Comparison of ENCODE assay signal across 8 mouse cellular contexts in the genomic region with DNA sequence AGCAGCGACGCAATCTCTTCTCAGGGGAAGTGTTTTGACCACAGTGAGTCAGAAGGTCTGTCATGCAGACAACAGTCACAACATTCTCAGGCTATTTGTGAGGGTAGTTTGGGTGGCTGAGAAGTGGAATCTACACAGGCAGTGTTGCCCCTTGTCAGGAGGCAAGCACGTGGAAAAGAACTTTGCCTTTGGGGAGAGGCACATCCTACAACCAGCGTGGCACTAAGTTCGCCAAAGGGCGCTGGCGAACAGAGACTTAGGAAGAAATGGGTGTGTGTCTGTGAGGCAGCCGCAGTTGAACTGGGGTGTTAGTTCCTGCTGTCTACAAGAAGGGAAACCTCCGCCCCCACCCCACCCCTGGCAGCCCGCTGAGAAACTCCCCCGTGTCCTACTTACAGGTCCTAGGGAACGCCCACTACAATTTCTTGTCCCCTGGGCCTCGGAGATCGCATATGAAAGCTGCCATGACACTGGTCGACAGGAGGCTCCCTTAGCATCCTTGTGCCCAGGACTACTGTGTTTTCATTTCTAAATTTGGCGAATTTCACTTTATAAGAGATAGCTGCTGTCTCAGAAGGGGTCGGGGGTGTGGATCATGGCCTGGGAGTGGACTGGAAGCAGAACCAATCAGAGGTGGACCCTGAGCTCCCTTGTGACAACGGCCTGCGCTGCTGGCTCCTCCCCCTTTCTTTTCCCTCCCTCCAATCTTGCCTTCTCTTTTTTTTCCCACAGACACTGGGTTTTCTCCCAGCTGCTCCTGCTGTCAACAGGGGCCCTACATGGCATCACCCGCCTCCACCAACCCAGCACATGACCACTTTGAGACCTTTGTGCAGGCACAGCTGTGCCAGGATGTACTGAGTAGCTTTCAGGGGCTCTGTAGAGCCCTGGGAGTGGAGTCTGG. TPM values are rescaled to one million over a fixed set of nuclear protein-coding genes. Genes with fewer than 3 reads are reported as not detected.
DNase-seq lines count a peak whose midpoint lies in the region; ATAC-seq and TF ChIP-seq lines count a peak whose summit lies in the region.

No protein-coding gene starts in this region.

- H3K27me3 ChIP-seq in hindbrain, embryonic 10.5 days (ENCODE audit: insufficient read depth, poor library complexity, severe bottlenecking): peaks cover 3% of the 10 kb centered on the region; the same call in 1 of the 2 replicates
- no peaks in the 10 kb centered on the region for H3K27me3 ChIP-seq in lung, postnatal 0 days (replicated peaks; ENCODE audit: insufficient read depth, low read length)

- peak overlapping the region; percentile 75 for H3K4me3 ChIP-seq in hindbrain, embryonic 10.5 days
- peak overlapping the region; percentile 52 for H3K4me3 ChIP-seq in lung, postnatal 0 days (ENCODE audit: low read depth, low read length)

- no peak for TF ChIP-seq EP300 in lung, postnatal 0 days (IDR thresholded peaks at IDR 0.05)

- DNase-seq in CD8-positive naive resting alpha-beta T cell, adult 2 months (ENCODE audit: low read depth in 2 of 2, low spot score in 2 of 2): peak; percentile 38 to 66
- DNase-seq in adrenal gland, postnatal 25 days: peak; percentile 28
- peak; percentile 58 for DNase-seq in forelimb bud, embryonic 11.5 days (ENCODE audit: low read depth, low spot score)
- peak; percentile 72 for DNase-seq in hindbrain, embryonic 10.5 days (ENCODE audit: low spot score)
- peak; percentile 48 to 64 for DNase-seq in layer of hippocampus, postnatal 14 days (ENCODE audit: low spot score in 2 of 2)
- DNase-seq in lung, postnatal 0 days (ENCODE audit: low spot score): peak; percentile 93
- peak; percentile 47 for DNase-seq in ovary, postnatal 36 days (ENCODE audit: low spot score)
- DNase-seq in urinary bladder, adult 2 months (ENCODE audit: low spot score): peak; percentile 35

- H3K4me1 ChIP-seq in hindbrain, embryonic 10.5 days (replicated peaks): peaks cover 48% of the 10 kb centered on the region
- peaks cover 16% of the 10 kb centered on the region; the same call in 1 of the 2 replicates for H3K4me1 ChIP-seq in lung, postnatal 0 days (ENCODE audit: insufficient read depth, low read depth, low read length)

- no peak for TF ChIP-seq CTCF in lung, postnatal 0 days (IDR thresholded peaks at IDR 0.05)

- H3K4me2 ChIP-seq in lung, postnatal 0 days (replicated peaks; ENCODE audit: low read depth, low read length): peak overlapping the region; percentile 88

- H3K9me3 ChIP-seq in hindbrain, embryonic 10.5 days: no peaks in the 10 kb centered on the region
- H3K9me3 ChIP-seq in lung, postnatal 0 days (ENCODE audit: low read length): no peaks in the 10 kb centered on the region

- H3K9ac ChIP-seq in lung, postnatal 0 days (replicated peaks; ENCODE audit: low read depth): peak overlapping the region; percentile 52

- peak; percentile 80 for ATAC-seq in lung, postnatal 0 days

- 1% methylated on average over 20 of the region's 20 CpGs for WGBS in hindbrain, embryonic 10.5 days
- WGBS in lung, postnatal 0 days: 7% methylated on average over 20 of the region's 20 CpGs

- peak overlapping the region; percentile 92 for H3K27ac ChIP-seq in hindbrain, embryonic 10.5 days
- peak overlapping the region; percentile 79 for H3K27ac ChIP-seq in lung, postnatal 0 days (ENCODE audit: low read length)

- H3K36me3 ChIP-seq in hindbrain, embryonic 10.5 days: peaks cover 45% of the 10 kb centered on the region
- H3K36me3 ChIP-seq in lung, postnatal 0 days (ENCODE audit: insufficient read depth, low read length): no peaks in the 10 kb centered on the region

RNA-seq across cellular contexts. Expression of gene Mical1, which starts 1.4 kb away (rescaled TPM):
- 10.4 and 11.8 TPM in 2 replicates for total RNA-seq in adrenal gland, postnatal 25 days (2021)
- polyA plus RNA-seq in hindbrain, embryonic 10.5 days (2016; fragmentation: Nextera tagmentation; extraction: Ambion mirVana): 48.1 and 51.3 TPM in 2 replicates
- 10 to 100 TPM; 24.5 to 31.3 TPM for total RNA-seq in layer of hippocampus, postnatal 14 days (2021)
- polyA plus RNA-seq in lung, postnatal 0 days (2015; fragmentation: Nextera tagmentation; extraction: Ambion mirVana): 22.8 and 27.9 TPM in 2 replicates
- 48.9 and 57.9 TPM in 2 replicates for polyA plus RNA-seq in urinary bladder, adult 2 months (2012; rRNA removed)

RNA-seq across cellular contexts. Expression of gene Smpd2, which starts 12.6 kb away (rescaled TPM):
- total RNA-seq in adrenal gland, postnatal 25 days (2021): 27.2 and 36.3 TPM in 2 replicates
- polyA plus RNA-seq in hindbrain, embryonic 10.5 days (2016; fragmentation: Nextera tagmentation; extraction: Ambion mirVana): 57.8 and 59.7 TPM in 2 replicates
- total RNA-seq in layer of hippocampus, postnatal 14 days (2021): 10 to 100 TPM; 21.1 to 23.3 TPM
- 54.9 and 58.6 TPM in 2 replicates for polyA plus RNA-seq in lung, postnatal 0 days (2015; fragmentation: Nextera tagmentation; extraction: Ambion mirVana)
- 167 and 169 TPM in 2 replicates for polyA plus RNA-seq in urinary bladder, adult 2 months (2012; rRNA removed)

RNA-seq across cellular contexts. Expression of gene Ppil6, which starts 12.7 kb away (rescaled TPM):
- total RNA-seq in adrenal gland, postnatal 25 days (2021): 1.7 TPM in 1 of 2 replicates, not detected in the other
- polyA plus RNA-seq in hindbrain, embryonic 10.5 days (2016; fragmentation: Nextera tagmentation; extraction: Ambion mirVana): 1.1 and 1.2 TPM in 2 replicates
- 1 to 10 TPM; 7.3 to 7.4 TPM for total RNA-seq in layer of hippocampus, postnatal 14 days (2021)
- polyA plus RNA-seq in lung, postnatal 0 days (2015; fragmentation: Nextera tagmentation; extraction: Ambion mirVana): 11.1 and 11.7 TPM in 2 replicates
- polyA plus RNA-seq in urinary bladder, adult 2 months (2012; rRNA removed): 10.7 and 11.5 TPM in 2 replicates

RNA-seq across cellular contexts. Expression of gene Zbtb24, which starts 27.3 kb away (rescaled TPM):
- 21.8 and 26.0 TPM in 2 replicates for total RNA-seq in adrenal gland, postnatal 25 days (2021)
- polyA plus RNA-seq in hindbrain, embryonic 10.5 days (2016; fragmentation: Nextera tagmentation; extraction: Ambion mirVana): 18.6 TPM in 2 replicates
- 10 to 100 TPM; 16.0 to 16.1 TPM for total RNA-seq in layer of hippocampus, postnatal 14 days (2021)
- 14.6 and 14.8 TPM in 2 replicates for polyA plus RNA-seq in lung, postnatal 0 days (2015; fragmentation: Nextera tagmentation; extraction: Ambion mirVana)
- polyA plus RNA-seq in urinary bladder, adult 2 months (2012; rRNA removed): 15.8 and 17.4 TPM in 2 replicates

RNA-seq across cellular contexts. Expression of gene Cd164, which starts 41.7 kb away (rescaled TPM):
- total RNA-seq in adrenal gland, postnatal 25 days (2021): 213 and 238 TPM in 2 replicates
- 87.6 and 110 TPM in 2 replicates for polyA plus RNA-seq in hindbrain, embryonic 10.5 days (2016; fragmentation: Nextera tagmentation; extraction: Ambion mirVana)
- total RNA-seq in layer of hippocampus, postnatal 14 days (2021): 10 to 100 TPM; 55.3 to 60.9 TPM
- 130 and 135 TPM in 2 replicates for polyA plus RNA-seq in lung, postnatal 0 days (2015; fragmentation: Nextera tagmentation; extraction: Ambion mirVana)
- 119 and 143 TPM in 2 replicates for polyA plus RNA-seq in urinary bladder, adult 2 months (2012; rRNA removed)

Comparison
In these comparisons a context has a peak if more than half of its experiments do, and no peak if none do; other contexts are left out.
1. Peak in every context shown above with its lines: DNase-seq, ATAC-seq, H3K4me3 ChIP-seq and H3K27ac ChIP-seq.
2. DNase-seq: peak in every context shown above with its lines; median percentile 93 in lung, postnatal 0 days; 72 in hindbrain, embryonic 10.5 days; 58 in forelimb bud, embryonic 11.5 days; 56 in layer of hippocampus, postnatal 14 days; 52 in CD8-positive naive resting alpha-beta T cell, adult 2 months; 47 in ovary, postnatal 36 days; 35 in urinary bladder, adult 2 months; 28 in adrenal gland, postnatal 25 days.